Mouse (Mus musculus): ENCODE measurements around the gene Cd8b1. TPM values are rescaled to one million over a fixed set of nuclear protein-coding genes. Genes with fewer than 3 reads are reported as not detected.

Cd8b1 gene
- 3.0 and 17.6 TPM in 2 replicates for polyA plus RNA-seq (2015; fragmentation: Nextera tagmentation; extraction: Ambion mirVana)

DNA sequence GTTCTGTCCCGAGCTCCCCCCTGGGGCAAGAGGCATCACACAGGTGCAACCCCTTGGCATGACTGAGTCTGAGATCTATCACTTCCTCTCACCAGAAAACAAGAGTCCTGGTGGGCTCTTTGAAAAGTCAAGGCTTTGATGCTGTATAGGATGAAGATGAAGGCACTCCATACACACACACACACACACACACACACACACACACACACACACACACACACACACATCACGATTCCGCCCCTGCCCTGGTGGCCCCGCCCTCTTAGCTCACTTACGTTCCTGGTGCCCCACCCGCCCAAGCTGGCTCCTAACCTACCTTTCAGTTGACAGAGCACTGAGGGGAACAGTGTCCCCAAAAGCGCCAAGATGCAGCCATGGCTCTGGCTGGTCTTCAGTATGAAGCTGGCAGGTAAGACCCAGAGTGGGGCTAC lies at the start of gene Cd8b1:
TSS of gene Cd8b1 (plus strand) at position 298 of the 431 bp plus-strand sequence.
- H3K36me3 ChIP-seq (ENCODE audit: control insufficient read depth, insufficient read depth) = no peaks in the 10 kb centered on the region
- H3K4me3 ChIP-seq (ENCODE audit: low read length) = no peak within 1 kb of the TSS
- no peak within 1 kb of the TSS for H3K27ac ChIP-seq (ENCODE audit: low read length)
- 80% methylated on average over 7 of the region's 7 CpGs for WGBS
- H3K27me3 ChIP-seq (ENCODE audit: control insufficient read depth, insufficient read depth, low read length) = no peaks in the 10 kb centered on the region
- no peaks in the 10 kb centered on the region for H3K4me1 ChIP-seq (ENCODE audit: control insufficient read depth, insufficient read depth, low read length)
- H3K9me3 ChIP-seq (replicated peaks; ENCODE audit: control insufficient read depth, low read length) = no peaks in the 10 kb centered on the region
- peak; percentile 41 for ATAC-seq (replicated peaks; ENCODE audit: extremely low read depth, insufficient read depth, low FRiP score)
- no peak within 1 kb of the TSS for H3K4me2 ChIP-seq (ENCODE audit: low read depth, low read length)
- H3K9ac ChIP-seq (ENCODE audit: low read length) = no peak within 1 kb of the TSS

DNA sequence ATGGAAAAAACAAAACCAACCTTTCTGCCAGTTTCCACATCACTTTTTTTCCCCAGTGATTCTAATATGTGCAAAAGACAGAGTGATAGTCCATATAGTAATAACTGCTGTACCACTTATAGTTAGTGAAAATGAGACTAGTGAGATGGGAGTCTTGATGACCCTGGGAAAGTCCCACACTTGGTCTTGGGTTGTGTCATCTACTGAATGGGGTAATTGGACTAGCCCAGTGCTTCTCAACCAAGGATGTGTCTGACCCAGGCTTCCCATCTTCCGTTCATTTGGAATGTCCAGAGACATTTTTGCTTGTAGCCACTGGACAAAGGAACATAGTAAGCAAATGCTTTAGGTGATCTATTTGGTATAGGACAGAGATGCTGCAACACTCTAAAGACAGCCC lies 48.9 kb upstream of the Cd8b1 start:
- 89% methylated on average over 1 of the region's 1 CpGs for WGBS
- no peak overlapping the region for H3K27ac ChIP-seq (ENCODE audit: low read length)
- H3K4me1 ChIP-seq (ENCODE audit: control insufficient read depth, insufficient read depth, low read length) = peaks cover 21% of the 10 kb centered on the region
- H3K27me3 ChIP-seq (ENCODE audit: control insufficient read depth, insufficient read depth, low read length) = no peaks in the 10 kb centered on the region
- no peaks in the 10 kb centered on the region for H3K9me3 ChIP-seq (replicated peaks; ENCODE audit: control insufficient read depth, low read length)
- H3K4me2 ChIP-seq (ENCODE audit: low read depth, low read length) = no peak overlapping the region
- no peak overlapping the region for H3K9ac ChIP-seq (ENCODE audit: low read length)
- ATAC-seq (replicated peaks; ENCODE audit: extremely low read depth, insufficient read depth, low FRiP score) = no peak
- no peak overlapping the region for H3K4me3 ChIP-seq (ENCODE audit: low read length)
- H3K36me3 ChIP-seq (ENCODE audit: control insufficient read depth, insufficient read depth) = no peaks in the 10 kb centered on the region

DNA sequence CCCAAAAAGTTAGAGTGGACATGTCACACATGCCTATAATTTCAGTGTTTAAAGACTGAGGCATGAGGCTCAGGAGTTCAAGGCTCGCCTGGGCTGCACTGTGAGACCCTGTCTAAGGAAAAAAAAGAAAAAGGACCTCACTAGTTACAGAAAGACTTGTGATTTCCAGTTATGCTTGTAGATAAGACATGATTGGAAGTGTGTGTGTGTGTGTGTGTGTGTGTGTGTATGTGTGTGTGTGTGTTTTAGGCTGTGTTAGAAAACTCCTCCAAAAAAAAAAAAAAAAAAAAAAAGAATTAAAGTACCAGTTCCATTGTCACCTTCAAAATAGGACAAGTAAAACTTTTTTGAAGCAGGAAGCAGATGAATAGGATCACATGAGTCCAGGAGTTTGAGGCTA lies 48.0 kb upstream of the Cd8b1 start:
- H3K27me3 ChIP-seq (ENCODE audit: control insufficient read depth, insufficient read depth, low read length) = no peaks in the 10 kb centered on the region
- H3K9me3 ChIP-seq (replicated peaks; ENCODE audit: control insufficient read depth, low read length) = no peaks in the 10 kb centered on the region
- no peak overlapping the region; the same call in 1 of the 2 replicates for H3K27ac ChIP-seq (ENCODE audit: low read length)
- no peak overlapping the region for H3K9ac ChIP-seq (ENCODE audit: low read length)
- WGBS = 77% methylated on average over 1 of the region's 1 CpGs
- ATAC-seq (replicated peaks; ENCODE audit: extremely low read depth, insufficient read depth, low FRiP score) = no peak
- peaks cover 16% of the 10 kb centered on the region for H3K4me1 ChIP-seq (ENCODE audit: control insufficient read depth, insufficient read depth, low read length)
- H3K4me2 ChIP-seq (ENCODE audit: low read depth, low read length) = no peak overlapping the region
- no peaks in the 10 kb centered on the region for H3K36me3 ChIP-seq (ENCODE audit: control insufficient read depth, insufficient read depth)
- H3K4me3 ChIP-seq (ENCODE audit: low read length) = no peak overlapping the region

GRCm38 (mm10) chr6:71279418-71279817 lies 43.2 kb upstream of the Cd8b1 start:
- Histone ChIP-seq H3K9ac (ENCODE audit: low read length) (no peak overlapping the region), H3K4me3 (ENCODE audit: low read length) (no peak overlapping the region), H3K4me2 (ENCODE audit: low read depth, low read length) (no peak overlapping the region), H3K4me1 (ENCODE audit: control insufficient read depth, insufficient read depth, low read length) (peaks cover 1% of the 10 kb centered on the region), H3K27ac (ENCODE audit: low read length) (no peak overlapping the region), H3K27me3 (ENCODE audit: control insufficient read depth, insufficient read depth, low read length) (no peaks in the 10 kb centered on the region), H3K9me3 (replicated peaks; ENCODE audit: control insufficient read depth, low read length) (no peaks in the 10 kb centered on the region), H3K36me3 (ENCODE audit: control insufficient read depth, insufficient read depth) (peaks cover 5% of the 10 kb centered on the region; the same call in 1 of the 2 replicates)
- no peak for ATAC-seq (replicated peaks; ENCODE audit: extremely low read depth, insufficient read depth, low FRiP score)
- 41% methylated on average over 1 of the region's 1 CpGs for WGBS

DNA sequence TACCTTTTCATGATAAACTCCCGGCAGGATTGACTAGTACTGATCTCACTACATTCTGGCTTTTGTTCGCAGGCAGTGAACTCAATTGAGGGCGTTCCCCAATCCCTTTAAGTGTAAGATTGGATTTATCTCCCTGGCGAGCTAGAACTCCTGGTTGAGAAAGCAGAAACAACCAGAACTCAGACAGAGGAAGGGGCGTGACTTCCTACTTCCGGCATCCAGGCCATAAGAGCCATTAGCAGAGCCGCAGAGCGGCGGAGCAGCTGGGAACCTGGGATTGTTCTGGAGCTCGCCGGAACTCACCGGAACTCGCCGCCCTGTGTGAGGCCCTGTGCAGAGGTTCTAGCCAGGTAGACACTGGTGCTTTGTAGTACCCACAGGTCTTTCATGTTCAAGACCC lies 29.1 kb upstream of the Cd8b1 start:
- Histone ChIP-seq H3K9me3 (replicated peaks; ENCODE audit: control insufficient read depth, low read length) (0 out of 2 replicates have a peak, but pooled peaks cover 3% of the 10 kb centered on the region), H3K36me3 (ENCODE audit: control insufficient read depth, insufficient read depth) (no peaks in the 10 kb centered on the region), H3K27me3 (ENCODE audit: control insufficient read depth, insufficient read depth, low read length) (no peaks in the 10 kb centered on the region), H3K4me2 (ENCODE audit: low read depth, low read length) (no peak overlapping the region), H3K4me1 (ENCODE audit: control insufficient read depth, insufficient read depth, low read length) (no peaks in the 10 kb centered on the region), H3K9ac (ENCODE audit: low read length) (no peak overlapping the region), H3K27ac (ENCODE audit: low read length) (no peak overlapping the region), H3K4me3 (ENCODE audit: low read length) (no peak overlapping the region)
- WGBS = 77% methylated on average over 14 of the region's 14 CpGs
- no peak for ATAC-seq (replicated peaks; ENCODE audit: extremely low read depth, insufficient read depth, low FRiP score)

DNA sequence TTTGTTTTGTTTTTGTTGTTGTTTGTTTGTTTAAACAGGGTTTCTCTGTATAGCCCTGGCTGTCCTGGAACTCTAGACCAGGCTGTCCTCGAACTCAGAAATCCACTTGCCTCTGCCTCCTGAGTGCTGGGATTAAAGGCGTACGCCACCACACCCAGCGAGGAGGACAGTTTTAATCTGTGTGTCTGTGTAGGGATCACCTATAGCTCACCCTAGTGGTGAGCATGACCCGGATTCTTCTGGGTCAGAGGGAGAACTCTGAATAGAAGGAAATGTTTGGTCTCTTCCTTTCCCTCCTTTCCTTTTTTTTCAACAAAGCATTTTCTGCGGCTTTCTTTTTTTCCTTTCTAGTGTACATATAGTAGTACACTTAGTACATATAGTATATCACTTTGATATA lies 27.3 kb upstream of the Cd8b1 start:
- H3K4me2 ChIP-seq (ENCODE audit: low read depth, low read length) = no peak overlapping the region
- H3K9ac ChIP-seq (ENCODE audit: low read length) = no peak overlapping the region
- no peak for ATAC-seq (replicated peaks; ENCODE audit: extremely low read depth, insufficient read depth, low FRiP score)
- no peaks in the 10 kb centered on the region for H3K36me3 ChIP-seq (ENCODE audit: control insufficient read depth, insufficient read depth)
- WGBS = 69% methylated on average over 6 of the region's 6 CpGs
- no peaks in the 10 kb centered on the region for H3K9me3 ChIP-seq (replicated peaks; ENCODE audit: control insufficient read depth, low read length)
- H3K27me3 ChIP-seq (ENCODE audit: control insufficient read depth, insufficient read depth, low read length) = no peaks in the 10 kb centered on the region
- no peak overlapping the region for H3K4me3 ChIP-seq (ENCODE audit: low read length)
- no peaks in the 10 kb centered on the region for H3K4me1 ChIP-seq (ENCODE audit: control insufficient read depth, insufficient read depth, low read length)
- H3K27ac ChIP-seq (ENCODE audit: low read length) = no peak overlapping the region

GRCm38 (mm10) chr6:71298051-71298450 lies 24.5 kb upstream of the Cd8b1 start:
- no peak overlapping the region for H3K27ac ChIP-seq (ENCODE audit: low read length)
- H3K4me1 ChIP-seq (ENCODE audit: control insufficient read depth, insufficient read depth, low read length) = no peaks in the 10 kb centered on the region
- H3K36me3 ChIP-seq (ENCODE audit: control insufficient read depth, insufficient read depth) = no peaks in the 10 kb centered on the region
- H3K4me2 ChIP-seq (ENCODE audit: low read depth, low read length) = no peak overlapping the region
- no peak for ATAC-seq (replicated peaks; ENCODE audit: extremely low read depth, insufficient read depth, low FRiP score)
- H3K9ac ChIP-seq (ENCODE audit: low read length) = no peak overlapping the region
- H3K27me3 ChIP-seq (ENCODE audit: control insufficient read depth, insufficient read depth, low read length) = no peaks in the 10 kb centered on the region
- 60% methylated on average over 2 of the region's 2 CpGs for WGBS
- no peaks in the 10 kb centered on the region for H3K9me3 ChIP-seq (replicated peaks; ENCODE audit: control insufficient read depth, low read length)
- H3K4me3 ChIP-seq (ENCODE audit: low read length) = no peak overlapping the region

DNA sequence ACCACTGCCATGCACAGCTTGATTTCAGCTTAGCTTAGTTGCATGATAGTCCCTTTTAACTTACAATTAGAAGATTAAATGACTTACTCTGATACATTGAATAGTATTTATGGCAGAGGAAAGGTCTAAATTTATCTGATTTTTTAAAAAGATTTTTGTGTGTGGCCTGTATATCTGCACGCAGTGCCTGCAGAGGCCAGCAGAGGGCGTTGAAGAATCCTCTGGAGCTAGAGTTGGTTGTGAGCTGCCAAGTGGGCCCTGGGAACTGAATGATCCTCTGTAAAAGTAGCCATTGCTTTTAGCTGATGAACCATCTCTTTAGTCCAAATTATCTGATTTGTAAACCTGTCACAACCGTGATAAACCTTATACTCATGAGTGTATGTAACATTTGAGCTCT lies 23.8 kb upstream of the Cd8b1 start:
- H3K36me3 ChIP-seq (ENCODE audit: control insufficient read depth, insufficient read depth) = no peaks in the 10 kb centered on the region
- no peaks in the 10 kb centered on the region for H3K4me1 ChIP-seq (ENCODE audit: control insufficient read depth, insufficient read depth, low read length)
- no peaks in the 10 kb centered on the region for H3K27me3 ChIP-seq (ENCODE audit: control insufficient read depth, insufficient read depth, low read length)
- H3K27ac ChIP-seq (ENCODE audit: low read length) = no peak overlapping the region
- no peak overlapping the region for H3K4me3 ChIP-seq (ENCODE audit: low read length)
- WGBS = 53% methylated on average over 3 of the region's 3 CpGs
- no peaks in the 10 kb centered on the region for H3K9me3 ChIP-seq (replicated peaks; ENCODE audit: control insufficient read depth, low read length)
- H3K9ac ChIP-seq (ENCODE audit: low read length) = no peak overlapping the region
- ATAC-seq (replicated peaks; ENCODE audit: extremely low read depth, insufficient read depth, low FRiP score) = no peak
- H3K4me2 ChIP-seq (ENCODE audit: low read depth, low read length) = no peak overlapping the region

DNA sequence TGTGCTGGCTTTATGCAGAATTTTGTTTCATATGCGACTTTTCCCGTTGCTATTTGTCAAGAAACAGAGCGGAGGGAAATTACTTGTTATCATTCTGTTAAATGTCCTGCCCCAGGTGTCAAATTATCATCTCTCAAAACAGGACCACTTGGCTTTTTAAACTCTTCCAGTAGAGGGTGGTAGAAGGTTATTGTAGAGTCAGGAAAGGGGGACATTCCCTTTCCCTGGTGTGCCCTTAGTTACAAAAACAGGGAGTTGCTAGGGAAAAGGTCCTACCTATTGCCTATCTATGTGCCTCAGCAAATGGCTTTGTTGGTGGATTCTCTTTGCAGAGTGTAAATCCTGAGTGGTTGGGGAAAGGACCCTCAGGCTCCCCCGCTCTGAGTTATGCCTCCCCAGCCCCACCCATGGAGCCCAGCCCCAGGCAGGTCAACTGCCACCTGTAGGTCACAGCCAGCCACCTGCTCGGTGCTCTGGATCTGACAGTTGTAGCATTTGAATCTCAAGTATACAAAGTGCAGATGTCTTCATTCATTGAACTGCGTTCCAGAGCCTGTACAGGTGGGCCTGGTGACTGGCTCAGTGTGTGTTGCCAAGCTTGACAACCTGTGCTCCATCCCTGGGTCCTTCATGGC lies 20.4 kb upstream of the Cd8b1 start:
- Histone ChIP-seq H3K27ac (ENCODE audit: low read length) (no peak overlapping the region), H3K4me3 (ENCODE audit: low read length) (no peak overlapping the region), H3K4me2 (ENCODE audit: low read depth, low read length) (no peak overlapping the region), H3K9ac (ENCODE audit: low read length) (no peak overlapping the region), H3K36me3 (ENCODE audit: control insufficient read depth, insufficient read depth) (no peaks in the 10 kb centered on the region), H3K4me1 (ENCODE audit: control insufficient read depth, insufficient read depth, low read length) (no peaks in the 10 kb centered on the region), H3K27me3 (ENCODE audit: control insufficient read depth, insufficient read depth, low read length) (no peaks in the 10 kb centered on the region), H3K9me3 (replicated peaks; ENCODE audit: control insufficient read depth, low read length) (no peaks in the 10 kb centered on the region)
- 56% methylated on average over 6 of the region's 6 CpGs for WGBS
- peak; percentile 35; the same call in 1 of the 2 replicates for ATAC-seq (replicated peaks; ENCODE audit: extremely low read depth, insufficient read depth, low FRiP score)

Data from heart, embryonic 16.5 days (tissue).